Mouse (Mus musculus) CH12.LX (cell line): ENCODE data around the gene Gabrg2. TPM values are rescaled to one million over a fixed set of nuclear protein-coding genes. Genes with fewer than 3 reads are reported as not detected.

ENCODE experiments used
- DNase-seq: peaks from one replicate; pipeline ENCODE4 v3.0.0-alpha.2; 2013; ENCODE audit errors: extremely low read depth
- H3K27ac ChIP-seq: 2 replicates; pipeline ENCODE4 v1.5.1; 2012; ENCODE audit warnings: low read depth, mild to moderate bottlenecking, control low read depth, moderate library complexity; ENCODE audit not compliant: insufficient read depth
- H3K27me3 ChIP-seq: replicated peaks from 2 replicates; pipeline ENCODE3; 2012; ENCODE audit warnings: inconsistent platforms
- H3K36me3 ChIP-seq, 2 experiments: replicated peaks in 1 of 2; 2 replicates each; pipeline versions ENCODE3 to v1.6.1; 2012; ENCODE audit warnings: inconsistent platforms in 1 of 2, low read length in 1 of 2, mild to moderate bottlenecking in 1 of 2, mixed read lengths in 1 of 2, moderate library complexity in 1 of 2; ENCODE audit not compliant: control insufficient read depth in 1 of 2, insufficient read depth in 1 of 2
- H3K4me1 ChIP-seq, 2 experiments: 2 replicates each; pipeline ENCODE4 v1.6.1; 2012; ENCODE audit warnings: inconsistent platforms in 1 of 2, moderate library complexity in 1 of 2; ENCODE audit not compliant: insufficient read depth in 2 of 2, control insufficient read depth in 1 of 2
- H3K4me2 ChIP-seq: 2 replicates; pipeline ENCODE4 v1.6.1; 2012; ENCODE audit warnings: low read depth, mild to moderate bottlenecking, control low read depth; ENCODE audit not compliant: poor library complexity, insufficient read depth, severe bottlenecking
- H3K4me3 ChIP-seq, 3 experiments: fragments of 150-350 bp in 1 of 3; sonication (generic) in 1 of 3; replicated peaks in 1 of 3; 2 replicates each; pipeline versions ENCODE3 to v1.5.1; 2011 to 2012; ENCODE audit warnings: low read depth in 2 of 3, low read length in 2 of 3, mild to moderate bottlenecking in 2 of 3, moderate library complexity in 2 of 3, control low read depth in 1 of 3, improper control_type of control experiment in 1 of 3, inconsistent platforms in 1 of 3, mixed read lengths in 1 of 3; ENCODE audit not compliant: poor library complexity in 1 of 3
- H3K79me2 ChIP-seq: replicated peaks from 2 replicates; pipeline ENCODE4 v1.6.1; 2012; ENCODE audit warnings: mild to moderate bottlenecking, moderate library complexity; ENCODE audit not compliant: control insufficient read depth, poor library complexity, insufficient read depth, severe bottlenecking; ENCODE audit errors: extremely low read depth
- H3K9ac ChIP-seq: 2 replicates; pipeline ENCODE4 v1.6.1; 2012; ENCODE audit warnings: low read depth, mild to moderate bottlenecking, control low read depth, moderate library complexity; ENCODE audit not compliant: insufficient read depth
- H3K9me3 ChIP-seq: replicated peaks from 2 replicates; pipeline ENCODE3; 2012; ENCODE audit warnings: low read length, inconsistent platforms, mixed read lengths
- BHLHE40 ChIP-seq: IDR thresholded peaks from 2 replicates; pipeline ENCODE4 v1.6.1; 2011; ENCODE audit warnings: mild to moderate bottlenecking, low read depth, low read length, improper control_type of control experiment
- CHD1 ChIP-seq: IDR thresholded peaks from 2 replicates; pipeline ENCODE4 v1.6.1; 2012; ENCODE audit warnings: low read depth, low read length, improper control_type of control experiment, inconsistent platforms
- CHD2 ChIP-seq: IDR thresholded peaks from 2 replicates; pipeline ENCODE4 v1.6.1; 2011; ENCODE audit warnings: low read length, improper control_type of control experiment
- EP300 ChIP-seq: IDR thresholded peaks from 2 replicates; pipeline ENCODE4 v1.6.1; 2011; ENCODE audit warnings: low read length, improper control_type of control experiment
- JUN ChIP-seq: IDR thresholded peaks from 2 replicates; pipeline ENCODE4 v1.6.1; 2011; ENCODE audit warnings: low read depth, mild to moderate bottlenecking, low read length, improper control_type of control experiment, moderate library complexity; ENCODE audit not compliant: insufficient read depth
- MAX ChIP-seq: IDR thresholded peaks from 2 replicates; pipeline ENCODE4 v1.6.1; 2011; ENCODE audit warnings: low read length, improper control_type of control experiment
- MXI1 ChIP-seq: IDR thresholded peaks from 2 replicates; pipeline ENCODE4 v1.6.1; 2011; ENCODE audit warnings: mild to moderate bottlenecking, low read depth, low read length, improper control_type of control experiment
- MYC ChIP-seq: IDR thresholded peaks from 2 replicates; pipeline ENCODE4 v1.6.1; 2011; ENCODE audit warnings: low read depth, mild to moderate bottlenecking, improper control_type of control experiment, low read length
- NELFE ChIP-seq: IDR thresholded peaks from 2 replicates; pipeline ENCODE4 v1.6.1; 2011; ENCODE audit warnings: low read depth, low read length, improper control_type of control experiment
- NRF1 ChIP-seq: IDR thresholded peaks from 2 replicates; pipeline ENCODE4 v1.6.1; 2014; ENCODE audit warnings: low read depth, mild to moderate bottlenecking, inconsistent platforms, low read length, improper control_type of control experiment, moderate library complexity
- PAX5 ChIP-seq: IDR thresholded peaks from 2 replicates; pipeline ENCODE4 v1.6.1; 2012; ENCODE audit warnings: low read length, inconsistent platforms, mixed read lengths
- TBP ChIP-seq: conservative IDR thresholded peaks from 2 replicates; pipeline ENCODE4 v1.6.1; 2011; ENCODE audit warnings: low read depth, low read length, improper control_type of control experiment
- TCF12 ChIP-seq: IDR thresholded peaks from 2 replicates; pipeline ENCODE4 v1.6.1; 2014; ENCODE audit warnings: low read depth, mild to moderate bottlenecking, inconsistent platforms, low read length, improper control_type of control experiment
- UBTF ChIP-seq: IDR thresholded peaks from 2 replicates; pipeline ENCODE4 v1.6.1; 2012; ENCODE audit warnings: low read depth, mild to moderate bottlenecking, inconsistent platforms, low read length, improper control_type of control experiment, moderate library complexity
- USF1 ChIP-seq: IDR thresholded peaks from 2 replicates; pipeline ENCODE4 v1.6.1; 2014; ENCODE audit warnings: low read depth, mild to moderate bottlenecking, inconsistent platforms, low read length, improper control_type of control experiment
- USF2 ChIP-seq: conservative IDR thresholded peaks from 2 replicates; pipeline ENCODE4 v1.6.1; 2011; ENCODE audit warnings: low read depth, low read length, improper control_type of control experiment
- dilution Hi-C: fragments of 300-500 bp; cut with MboI; formaldehyde crosslinking; loops from 2 replicates; pipeline ENCODE4 v1.14.3; 2020; ENCODE audit warnings: low sequenced_read_pairs; ENCODE audit not compliant: extremely low pct_unique_long_range_greater_than_20kb, extremely low pct_ligation_motif_present
- in situ Hi-C: fragments of 300-500 bp; cut with MboI; formaldehyde crosslinking; loops from 3 replicates; pipeline ENCODE4 v1.14.3; 2019; ENCODE audit warnings: low sequenced_read_pairs, low pct_ligation_motif_present, low pct_unique_long_range_greater_than_20kb, mixed read lengths
- polyA plus RNA-seq: library from polyadenylated mRNA; unstranded; fragments of >175 nt; gene quantifications from 2 replicates; pipeline ENCODE4 v1.2.1, GENCODE M21; 2012; ENCODE audit warnings: low read depth; ENCODE audit not compliant: insufficient read length
- total RNA-seq, 2 experiments: library from RNA; depleted of rRNA; stranded (reverse); fragments of 300-350 nt in 1 of 2; fragments of >200 nt in 1 of 2; gene quantifications; 2 replicates each; pipeline ENCODE4 v1.2.3; 2012 to 2014

Gabrg2 gene
- total and polyA plus RNA-seq, 3 experiments: not detected

- in situ Hi-C loops: no loop called here
These were observed 97.0 kb downstream of the Gabrg2 start for GRCm38 (mm10) chr11:41903661-41904060.

More at GRCm38 (mm10) chr11:41903661-41904060, 97.0 kb downstream of the Gabrg2 start:
- H3K27ac ChIP-seq: no peak overlapping the region
- dilution Hi-C loops: no loop called here
- no peak for DNase-seq
- H3K9ac ChIP-seq: no peak overlapping the region
- no peaks in the 10 kb centered on the region for H3K27me3 ChIP-seq
- H3K9me3 ChIP-seq: no peaks in the 10 kb centered on the region
- H3K4me2 ChIP-seq: no peak overlapping the region
- H3K4me1 ChIP-seq: no peaks in the 10 kb centered on the region
- no peaks in the 10 kb centered on the region for H3K79me2 ChIP-seq
- no peak for TF ChIP-seq USF1
- TF ChIP-seq MXI1: no peak
- no peak for TF ChIP-seq MAX
- TF ChIP-seq EP300: no peak
- no peak for TF ChIP-seq TBP
- no peak for TF ChIP-seq JUN
- no peak for TF ChIP-seq NELFE
- TF ChIP-seq MYC: no peak
- no peak for TF ChIP-seq CHD1
- no peak for TF ChIP-seq CHD2
- TF ChIP-seq UBTF: no peak
- no peak for TF ChIP-seq TCF12
- no peak for TF ChIP-seq NRF1
- TF ChIP-seq USF2: no peak
- TF ChIP-seq BHLHE40: no peak
- TF ChIP-seq PAX5: no peak
- no peak overlapping the region for H3K4me3 ChIP-seq
- no peaks in the 10 kb centered on the region for H3K36me3 ChIP-seq

Other genes with a start within 250 kb of the Gabrg2 start
- not detected in 2 replicates for gene Gabra1, start 182.1 kb upstream of the Gabrg2 start, total RNA-seq (2012; rRNA removed)
- gene Gabra1, start 182.1 kb upstream of the Gabrg2 start, total RNA-seq (2014; rRNA removed): not detected in 2 replicates
- not detected in 2 replicates for gene Gabra1, start 182.1 kb upstream of the Gabrg2 start, polyA plus RNA-seq